Mouse (Mus musculus): ENCODE measurements around the gene Npcd.
A peak's percentile ranks its signal among the peaks of the same experiment; 100 is the strongest.

Gene Npcd

GRCm38 (mm10) chr15:79803533-79804351, 30.3 kb downstream of the Npcd start:
- no peak for DNase-seq (ENCODE audit: low spot score in 2 of 2)

- DNase-seq (ENCODE audit: low spot score in 2 of 2), result no peak
These were observed 31.7 kb downstream of the Npcd start for GRCm38 (mm10) chr15:79802304-79802703.

GRCm38 (mm10) chr15:79801646-79802045, 32.4 kb downstream of the Npcd start:
- DNase-seq (ENCODE audit: low spot score in 2 of 2), result no peak

GRCm38 (mm10) chr15:79800701-79801100, 33.3 kb downstream of the Npcd start:
- DNase-seq (ENCODE audit: low spot score in 2 of 2), result no peak

- DNase-seq (ENCODE audit: low spot score in 2 of 2), result no peak
These were observed 35.4 kb downstream of the Npcd start for GRCm38 (mm10) chr15:79798591-79798990.

GRCm38 (mm10) chr15:79797680-79798079, 36.4 kb downstream of the Npcd start:
- no peak for DNase-seq (ENCODE audit: low spot score in 2 of 2)

- DNase-seq (ENCODE audit: low spot score in 2 of 2), result no peak
These were observed 36.9 kb downstream of the Npcd start for GRCm38 (mm10) chr15:79797096-79797495.

- no peak for DNase-seq (ENCODE audit: low spot score in 2 of 2)
These were observed 37.8 kb downstream of the Npcd start for GRCm38 (mm10) chr15:79796256-79796655.

GRCm38 (mm10) chr15:79794173-79794572, 39.9 kb downstream of the Npcd start:
- DNase-seq (ENCODE audit: low spot score in 2 of 2), result no peak

GRCm38 (mm10) chr15:79793076-79793475, 41.0 kb downstream of the Npcd start:
- no peak for DNase-seq (ENCODE audit: low spot score in 2 of 2)

- no peak for DNase-seq (ENCODE audit: low spot score in 2 of 2)
These were observed 41.6 kb downstream of the Npcd start for GRCm38 (mm10) chr15:79792455-79792854.

GRCm38 (mm10) chr15:79791502-79791901, 42.5 kb downstream of the Npcd start:
- DNase-seq (ENCODE audit: low spot score in 2 of 2), result no peak

- no peak for DNase-seq (ENCODE audit: low spot score in 2 of 2)
These were observed 43.1 kb downstream of the Npcd start for GRCm38 (mm10) chr15:79790905-79791304.

- DNase-seq (ENCODE audit: low spot score in 2 of 2), result no peak
These were observed 43.9 kb downstream of the Npcd start for GRCm38 (mm10) chr15:79790111-79790510.

- DNase-seq (ENCODE audit: low spot score in 2 of 2), result no peak
These were observed 46.2 kb downstream of the Npcd start for GRCm38 (mm10) chr15:79787815-79788214.

GRCm38 (mm10) chr15:79785056-79785455, 49.0 kb downstream of the Npcd start:
- DNase-seq (ENCODE audit: low spot score in 2 of 2), result no peak

- DNase-seq (ENCODE audit: low spot score in 2 of 2), result no peak
These were observed 56.3 kb downstream of the Npcd start, which contains the start of gene Dnal4 for GRCm38 (mm10) chr15:79777749-79778148. Gene Dnal4, minus strand, starts transcription at chr15:79777849.

- no peak for DNase-seq (ENCODE audit: low spot score in 2 of 2)
These were observed 58.4 kb downstream of the Npcd start for GRCm38 (mm10) chr15:79775662-79776061.

- peak; percentile 98 to 99 for DNase-seq (ENCODE audit: low spot score in 2 of 2)
These were observed 59.7 kb downstream of the Npcd start for GRCm38 (mm10) chr15:79774117-79775027.

- DNase-seq (ENCODE audit: low spot score in 2 of 2), result no peak
These were observed 63.3 kb downstream of the Npcd start for GRCm38 (mm10) chr15:79770629-79771240.

GRCm38 (mm10) chr15:79768302-79768701, 65.7 kb downstream of the Npcd start:
- DNase-seq (ENCODE audit: low spot score in 2 of 2), result no peak

- DNase-seq (ENCODE audit: low spot score in 2 of 2), result no peak
These were observed 66.6 kb downstream of the Npcd start for GRCm38 (mm10) chr15:79767327-79767961.

All from heart, adult 9 months (tissue).